Mouse (Mus musculus): Measurements from ENCODE around the gene Clba1. TPM values are rescaled to one million over a fixed set of nuclear protein-coding genes. Genes with fewer than 3 reads are reported as not detected.

The Clba1 gene
- total and polyA plus RNA-seq, 3 experiments, result 15.2 to 21.4 TPM; not detected in 1

DNA sequence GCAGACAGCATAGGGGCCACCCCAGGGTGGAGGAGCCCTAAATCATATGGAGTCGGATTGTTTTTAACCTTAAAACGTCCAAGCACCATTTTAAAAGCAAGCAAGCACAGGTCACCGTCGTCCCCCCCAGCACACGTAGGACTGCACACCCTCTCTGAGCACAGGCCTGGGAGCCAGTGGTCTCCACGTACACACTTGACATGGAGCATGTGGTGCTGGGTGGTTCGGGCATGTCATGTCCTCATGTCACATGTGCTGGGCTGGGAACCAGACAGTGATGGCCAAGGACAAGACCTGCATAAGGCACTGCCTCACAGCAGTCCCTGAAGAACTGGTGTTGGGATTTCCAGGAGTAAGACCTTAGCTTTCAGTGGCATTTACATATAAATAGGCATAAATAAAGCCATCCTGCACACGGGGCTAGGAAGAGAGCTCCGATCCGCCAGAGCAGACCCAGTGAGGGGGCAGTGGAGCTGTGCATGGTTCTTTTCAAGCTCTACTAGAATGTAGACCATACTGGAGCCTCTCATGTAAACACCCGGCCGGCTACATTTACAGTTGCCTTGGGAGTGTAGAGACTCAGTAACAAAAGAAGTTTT lies 11.8 kb downstream of the Clba1 start:
- peak; percentile 28 for DNase-seq (ENCODE audit: low read depth, low spot score)
- peaks cover 20 to 23% of the 10 kb centered on the region in 2 experiments for H3K4me1 ChIP-seq (ENCODE audit: control insufficient read depth in 1 of 2, insufficient read depth in 2 of 2, low read length in 2 of 2)
- H3K27me3 ChIP-seq (ENCODE audit: control insufficient read depth in 1 of 2, insufficient read depth in 2 of 2, low read length in 2 of 2), result no peaks in the 10 kb centered on the region
- peaks cover 36 to 46% of the 10 kb centered on the region in 2 experiments for H3K36me3 ChIP-seq (ENCODE audit: control insufficient read depth in 1 of 2, insufficient read depth in 2 of 2, low read length in 2 of 2)
- H3K9ac ChIP-seq (ENCODE audit: control insufficient read depth, low read depth, low read length, poor library complexity, severe bottlenecking), result no peak overlapping the region
- H3K79me2 ChIP-seq (ENCODE audit: control insufficient read depth, insufficient read depth, low read length, poor library complexity), result peaks cover 50% of the 10 kb centered on the region
- H3K27ac ChIP-seq (ENCODE audit: control insufficient read depth, low read depth, low read length), result no peak overlapping the region
- no peak overlapping the region for H3K4me3 ChIP-seq (ENCODE audit: control insufficient read depth in 1 of 2, insufficient read depth in 1 of 2, low read depth in 2 of 2, low read length in 2 of 2)
- H3K9me3 ChIP-seq (replicated peaks; ENCODE audit: insufficient read depth, low read length), result no peaks in the 10 kb centered on the region
- TF ChIP-seq ZNF384 (IDR thresholded peaks at IDR 0.05; ENCODE audit: low read depth, low read length) (no peak), USF1 (IDR thresholded peaks at IDR 0.05; ENCODE audit: low read depth, low read length) (no peak), MAX (IDR thresholded peaks at IDR 0.05; ENCODE audit: low read length) (no peak), TCF12 (IDR thresholded peaks at IDR 0.05; ENCODE audit: low read depth, low read length) (no peak), CTCF (IDR thresholded peaks at IDR 0.05 in 2 of 3, conservative IDR thresholded peaks at IDR 0.05 in 1 of 3; ENCODE audit: control insufficient read depth in 1 of 3, insufficient read depth in 1 of 3, low read depth in 2 of 3, low read length in 3 of 3, poor library complexity in 1 of 3, severe bottlenecking in 1 of 3) (no peak), POLR2A (IDR thresholded peaks at IDR 0.05; ENCODE audit: control insufficient read depth in 1 of 2, insufficient read depth in 1 of 2, low read depth in 1 of 2, low read length in 2 of 2, poor library complexity in 1 of 2) (no peak), MAFK (IDR thresholded peaks at IDR 0.05; ENCODE audit: borderline replicate concordance, low read depth, low read length) (no peak), ZKSCAN1 (IDR thresholded peaks at IDR 0.05; ENCODE audit: low read depth, low read length) (no peak), HCFC1 (IDR thresholded peaks at IDR 0.05; ENCODE audit: low read depth, low read length) (no peak), MYC (IDR thresholded peaks at IDR 0.05; ENCODE audit: low read depth, low read length) (no peak), ETS1 (IDR thresholded peaks at IDR 0.05; ENCODE audit: low read depth, low read length) (no peak), JUND (IDR thresholded peaks at IDR 0.05; ENCODE audit: low read depth, low read length) (no peak), POLR2AphosphoS5 (IDR thresholded peaks at IDR 0.05; ENCODE audit: borderline replicate concordance, low read depth, low read length) (no peak), RCOR1 (IDR thresholded peaks at IDR 0.05; ENCODE audit: low read depth, low read length) (no peak), NRF1 (IDR thresholded peaks at IDR 0.05; ENCODE audit: insufficient read depth, low read depth, low read length, poor library complexity, severe bottlenecking) (no peak), CHD2 (IDR thresholded peaks at IDR 0.05; ENCODE audit: low read length) (no peak), SIN3A (IDR thresholded peaks at IDR 0.05; ENCODE audit: low read length) (no peak), BHLHE40 (IDR thresholded peaks at IDR 0.05; ENCODE audit: borderline replicate concordance, low read depth, low read length) (no peak), UBTF (IDR thresholded peaks at IDR 0.05; ENCODE audit: borderline replicate concordance, insufficient read depth, low read depth, low read length) (no peak), E2F4 (IDR thresholded peaks at IDR 0.05; ENCODE audit: borderline replicate concordance, low read depth, low read length) (no peak)

DNA sequence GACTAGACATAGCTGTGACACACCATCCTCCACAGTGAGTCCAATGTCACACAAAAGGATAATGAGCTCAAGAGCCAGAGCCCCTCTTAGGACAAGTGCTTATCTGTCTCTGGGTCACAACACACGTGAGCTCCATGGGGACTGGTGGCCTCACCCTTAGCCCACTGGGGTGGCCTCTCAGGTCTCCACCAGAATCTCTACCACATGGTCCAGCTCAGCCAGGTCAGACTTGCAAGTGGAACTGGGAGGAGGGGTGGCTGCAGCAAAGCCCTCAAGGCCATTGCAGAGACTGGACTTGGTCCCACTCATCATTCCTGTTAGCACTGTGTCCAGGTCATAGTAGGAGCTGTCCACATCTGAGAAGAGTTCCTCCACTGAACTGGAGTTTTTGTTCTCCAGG lies 12.5 kb downstream of the Clba1 start:
- Histone ChIP-seq H3K4me3 (ENCODE audit: control insufficient read depth in 1 of 2, insufficient read depth in 1 of 2, low read depth in 2 of 2, low read length in 2 of 2) (no peak overlapping the region), H3K79me2 (ENCODE audit: control insufficient read depth, insufficient read depth, low read length, poor library complexity) (peaks cover 57% of the 10 kb centered on the region), H3K27ac (ENCODE audit: control insufficient read depth, low read depth, low read length) (no peak overlapping the region), H3K9me3 (replicated peaks; ENCODE audit: insufficient read depth, low read length) (no peaks in the 10 kb centered on the region), H3K27me3 (ENCODE audit: control insufficient read depth in 1 of 2, insufficient read depth in 2 of 2, low read length in 2 of 2) (no peaks in the 10 kb centered on the region), H3K4me1 (ENCODE audit: control insufficient read depth in 1 of 2, insufficient read depth in 2 of 2, low read length in 2 of 2) (peaks cover 20 to 29% of the 10 kb centered on the region in 2 experiments), H3K9ac (ENCODE audit: control insufficient read depth, low read depth, low read length, poor library complexity, severe bottlenecking) (no peak overlapping the region), H3K36me3 (ENCODE audit: control insufficient read depth in 1 of 2, insufficient read depth in 2 of 2, low read length in 2 of 2) (peaks cover 44 to 53% of the 10 kb centered on the region in 2 experiments)
- no peak for TF ChIP-seq MYB (IDR thresholded peaks at IDR 0.05; ENCODE audit: low read depth, low read length)
- TF ChIP-seq ZKSCAN1 (IDR thresholded peaks at IDR 0.05; ENCODE audit: low read depth, low read length), result no peak
- DNase-seq (ENCODE audit: low read depth, low spot score), result no peak

Data from MEL (cell line).